Mouse (Mus musculus): ENCODE results near the gene Sptbn1. TPM values are rescaled to one million over a fixed set of nuclear protein-coding genes. Genes with fewer than 3 reads are reported as not detected.

Gene Sptbn1
- polyA plus RNA-seq, 1 experiment from 2014 or later = 16.9 TPM

- WGBS (ENCODE audit: insufficient replicate concordance) = 78% methylated on average over 7 of the region's 7 CpGs
These were observed 157.3 kb downstream of the Sptbn1 start for GRCm38 (mm10) chr11:30110634-30111033.

GRCm38 (mm10) chr11:30104177-30104576 is 163.8 kb downstream of the Sptbn1 start:
- Histone ChIP-seq H3K4me3 (replicated peaks) (no peak overlapping the region), H3K4me1 (replicated peaks) (no peaks in the 10 kb centered on the region), H3K36me3 (peaks cover 45% of the 10 kb centered on the region), H3K27me3 (no peaks in the 10 kb centered on the region), H3K4me2 (no peak overlapping the region), H3K27ac (no peak overlapping the region), H3K9ac (no peak overlapping the region), H3K9me3 (replicated peaks) (no peaks in the 10 kb centered on the region)
- no peak for ATAC-seq (ENCODE audit: low read depth)
- DNase-seq = no peak
- WGBS (ENCODE audit: insufficient replicate concordance) = 75% methylated on average over 10 of the region's 10 CpGs

More at GRCm38 (mm10) chr11:30110634-30111033, 157.3 kb downstream of the Sptbn1 start:
- H3K9ac ChIP-seq = no peak overlapping the region
- no peak overlapping the region for H3K4me2 ChIP-seq
- DNase-seq = no peak
- H3K4me1 ChIP-seq (replicated peaks) = no peaks in the 10 kb centered on the region
- no peak overlapping the region for H3K4me3 ChIP-seq (replicated peaks)
- H3K36me3 ChIP-seq = peaks cover 36% of the 10 kb centered on the region
- no peaks in the 10 kb centered on the region for H3K27me3 ChIP-seq
- H3K27ac ChIP-seq = no peak overlapping the region
- H3K9me3 ChIP-seq (replicated peaks) = no peaks in the 10 kb centered on the region
- no peak for ATAC-seq (ENCODE audit: low read depth)

GRCm38 (mm10) chr11:30102594-30102993 is 165.4 kb downstream of the Sptbn1 start:
- Histone ChIP-seq H3K4me1 (replicated peaks) (no peaks in the 10 kb centered on the region), H3K27me3 (no peaks in the 10 kb centered on the region), H3K4me3 (replicated peaks) (no peak overlapping the region), H3K36me3 (peaks cover 44% of the 10 kb centered on the region), H3K4me2 (no peak overlapping the region), H3K27ac (no peak overlapping the region), H3K9me3 (replicated peaks) (no peaks in the 10 kb centered on the region), H3K9ac (no peak overlapping the region)
- DNase-seq (no peak), ATAC-seq (ENCODE audit: low read depth) (no peak)
- WGBS (ENCODE audit: insufficient replicate concordance) = 63% methylated on average over 2 of the region's 2 CpGs

GRCm38 (mm10) chr11:30101796-30102195 is 166.2 kb downstream of the Sptbn1 start:
- Histone ChIP-seq H3K9ac (no peak overlapping the region), H3K36me3 (peaks cover 47% of the 10 kb centered on the region), H3K9me3 (replicated peaks) (no peaks in the 10 kb centered on the region), H3K27me3 (no peaks in the 10 kb centered on the region), H3K27ac (no peak overlapping the region), H3K4me2 (no peak overlapping the region), H3K4me1 (replicated peaks) (no peaks in the 10 kb centered on the region), H3K4me3 (replicated peaks) (no peak overlapping the region)
- no peak for ATAC-seq (ENCODE audit: low read depth)
- no peak for DNase-seq
- WGBS (ENCODE audit: insufficient replicate concordance) = 72% methylated on average over 1 of the region's 1 CpGs

- no peak overlapping the region for H3K4me2 ChIP-seq
- peaks cover 44% of the 10 kb centered on the region for H3K36me3 ChIP-seq
- no peak for ATAC-seq (ENCODE audit: low read depth)
These were observed 166.8 kb downstream of the Sptbn1 start for GRCm38 (mm10) chr11:30101162-30101561.

GRCm38 (mm10) chr11:30099916-30100315 is 168.1 kb downstream of the Sptbn1 start:
- Histone ChIP-seq H3K4me1 (replicated peaks) (no peaks in the 10 kb centered on the region), H3K9ac (no peak overlapping the region), H3K27ac (no peak overlapping the region), H3K4me2 (no peak overlapping the region), H3K4me3 (replicated peaks) (no peak overlapping the region), H3K36me3 (peaks cover 42% of the 10 kb centered on the region), H3K9me3 (replicated peaks) (no peaks in the 10 kb centered on the region), H3K27me3 (no peaks in the 10 kb centered on the region)
- no peak for ATAC-seq (ENCODE audit: low read depth)
- no peak for DNase-seq
- whole genome bisulfite sequencing (ENCODE audit: insufficient replicate concordance) = 37% methylated on average over 6 of the region's 6 CpGs

More at GRCm38 (mm10) chr11:30101162-30101561, 166.8 kb downstream of the Sptbn1 start:
- Histone ChIP-seq H3K4me1 (replicated peaks) (no peaks in the 10 kb centered on the region), H3K27me3 (no peaks in the 10 kb centered on the region), H3K9ac (no peak overlapping the region), H3K4me3 (replicated peaks) (no peak overlapping the region), H3K27ac (no peak overlapping the region), H3K9me3 (replicated peaks) (no peaks in the 10 kb centered on the region)
- no peak for DNase-seq
- WGBS (ENCODE audit: insufficient replicate concordance) = 66% methylated on average over 2 of the region's 2 CpGs

GRCm38 (mm10) chr11:30095212-30095773 is 172.7 kb downstream of the Sptbn1 start:
- no peaks in the 10 kb centered on the region for H3K9me3 ChIP-seq (replicated peaks)
- DNase-seq = no peak
- H3K4me3 ChIP-seq (replicated peaks) = no peak overlapping the region
- no peak overlapping the region for H3K27ac ChIP-seq
- no peaks in the 10 kb centered on the region for H3K4me1 ChIP-seq (replicated peaks)
- H3K27me3 ChIP-seq = no peaks in the 10 kb centered on the region
- H3K36me3 ChIP-seq = peaks cover 13% of the 10 kb centered on the region
- H3K9ac ChIP-seq = no peak overlapping the region
- WGBS (ENCODE audit: insufficient replicate concordance) = 65% methylated on average over 6 of the region's 6 CpGs
- no peak overlapping the region for H3K4me2 ChIP-seq
- no peak for ATAC-seq (ENCODE audit: low read depth)

GRCm38 (mm10) chr11:30091892-30092291 is 176.1 kb downstream of the Sptbn1 start:
- ATAC-seq (ENCODE audit: low read depth) (no peak), DNase-seq (no peak)
- WGBS (ENCODE audit: insufficient replicate concordance) = 40% methylated on average over 4 of the region's 4 CpGs
- H3K9ac ChIP-seq = no peak overlapping the region
- H3K4me3 ChIP-seq (replicated peaks) = no peak overlapping the region
- H3K36me3 ChIP-seq = no peaks in the 10 kb centered on the region
- no peaks in the 10 kb centered on the region for H3K4me1 ChIP-seq (replicated peaks)
- H3K4me2 ChIP-seq = no peak overlapping the region
- H3K9me3 ChIP-seq (replicated peaks) = no peaks in the 10 kb centered on the region
- H3K27ac ChIP-seq = no peak overlapping the region
- H3K27me3 ChIP-seq = no peaks in the 10 kb centered on the region

GRCm38 (mm10) chr11:30085114-30085513 is 182.9 kb downstream of the Sptbn1 start:
- no peak for ATAC-seq (ENCODE audit: low read depth)
- no peaks in the 10 kb centered on the region for H3K27me3 ChIP-seq
- no peak overlapping the region for H3K4me3 ChIP-seq (replicated peaks)
- no peak for DNase-seq
- H3K27ac ChIP-seq = no peak overlapping the region
- no peak overlapping the region for H3K4me2 ChIP-seq
- H3K9me3 ChIP-seq (replicated peaks) = no peaks in the 10 kb centered on the region
- H3K36me3 ChIP-seq = no peaks in the 10 kb centered on the region
- H3K9ac ChIP-seq = no peak overlapping the region
- H3K4me1 ChIP-seq (replicated peaks) = no peaks in the 10 kb centered on the region

GRCm38 (mm10) chr11:30057299-30057698 is 210.7 kb downstream of the Sptbn1 start:
- Histone ChIP-seq H3K9me3 (replicated peaks) (no peaks in the 10 kb centered on the region), H3K4me3 (replicated peaks) (no peak overlapping the region), H3K36me3 (no peaks in the 10 kb centered on the region), H3K9ac (no peak overlapping the region), H3K27ac (no peak overlapping the region), H3K4me1 (replicated peaks) (no peaks in the 10 kb centered on the region), H3K4me2 (no peak overlapping the region), H3K27me3 (no peaks in the 10 kb centered on the region)
- 38% methylated on average over 8 of the region's 8 CpGs for WGBS (ENCODE audit: insufficient replicate concordance)
- ATAC-seq (ENCODE audit: low read depth) = no peak
- DNase-seq = no peak

Measured in liver, embryonic 13.5 days (tissue).